Mouse (Mus musculus) left cerebral cortex, adult 2 months (tissue): ENCODE measurements around the gene Chrm5. TPM values are rescaled to one million over a fixed set of nuclear protein-coding genes. Genes with fewer than 3 reads are reported as not detected.
A peak's percentile ranks its signal among the peaks of the same experiment; 100 is the strongest.

Experiments used
- DNase-seq, 2 experiments: peaks; one replicate each; pipeline ENCODE4 v3.0.0; 2021 to 2022; ENCODE audit warnings: low spot score in 2 of 2, mixed read lengths in 1 of 2; ENCODE audit errors: extremely low spot score in 1 of 2
- H3K27ac ChIP-seq: fragments of 200-600 bp; 2 replicates; pipeline ENCODE4 v1.8.1; 2022
- H3K4me3 ChIP-seq: fragments of 200-600 bp; 2 replicates; pipeline ENCODE4 v1.8.1; 2022
- CTCF ChIP-seq: fragments of 200-600 bp; IDR thresholded peaks from 2 replicates; pipeline ENCODE4 v1.8.1; 2022; ENCODE audit warnings: antibody characterized with exemption, mild to moderate bottlenecking, moderate library complexity
- intact Hi-C: fragments of 180-260 bp; cut with DNase I; formaldehyde crosslinking; loops from one replicate; pipeline ENCODE4 v1.15.1; 2025
- total RNA-seq, 2 experiments: library from RNA; stranded (reverse); gene quantifications; 2 replicates each; pipeline ENCODE4 v1.2.3; 2021

The Chrm5 gene
- total RNA-seq, 2 experiments from 2014 or later = 1.7 to 2.5 TPM

GRCm38 (mm10) chr2:112497851-112498250 lies 17.3 kb upstream of the Chrm5 start:
- no peak for TF ChIP-seq CTCF
- Histone ChIP-seq H3K27ac (no peak overlapping the region), H3K4me3 (no peak overlapping the region)
- DNase-seq = no peak
- intact Hi-C loops = no loop called here

- Histone ChIP-seq H3K4me3 (peak overlapping the region; percentile 69), H3K27ac (peak overlapping the region; percentile 95)
- intact Hi-C loops = loop anchor here (2.0 to 5.0 kb wide), 2 partner anchors 39 to 231 kb away; partner anchors contain the start of genes Emc7 and Nop10
- no peak for TF ChIP-seq CTCF
- DNase-seq = no peak
These were observed 13.1 kb upstream of the Chrm5 start for GRCm38 (mm10) chr2:112493539-112494260.

- Histone ChIP-seq H3K27ac (peak within 1 kb of the TSS; percentile 95), H3K4me3 (peak within 1 kb of the TSS; percentile 69)
- DNase-seq = peak; percentile 85 to 86
- peak; percentile 19 for TF ChIP-seq CTCF
- intact Hi-C loops = loop anchor here (2.0 to 5.0 kb wide), 2 partner anchors 38 to 231 kb away; partner anchors contain the start of genes Emc7 and Nop10
These were observed 12.4 kb upstream of the Chrm5 start, which contains the start of gene Aven for GRCm38 (mm10) chr2:112492856-112493538. TSS of gene Aven (plus strand) at chr2:112492964.

GRCm38 (mm10) chr2:112492431-112492855 lies 11.9 kb upstream of the Chrm5 start:
- no peak for DNase-seq
- Histone ChIP-seq H3K27ac (peak overlapping the region; percentile 95), H3K4me3 (peak overlapping the region; percentile 69)
- intact Hi-C loops = loop anchor here (2.0 to 5.0 kb wide), 2 partner anchors 38 to 230 kb away; partner anchors contain the start of genes Emc7 and Nop10
- no peak for TF ChIP-seq CTCF

- no peak for DNase-seq
- no peak overlapping the region for H3K27ac ChIP-seq
- TF ChIP-seq CTCF = no peak
- H3K4me3 ChIP-seq = no peak overlapping the region
- intact Hi-C loops = loop anchor here (2.0 to 5.0 kb wide), 2 partner anchors 37 to 229 kb away; partner anchors contain the start of genes Emc7 and Nop10
These were observed 11.1 kb upstream of the Chrm5 start for GRCm38 (mm10) chr2:112491629-112492028.

- no peak overlapping the region for H3K27ac ChIP-seq
- no peak for TF ChIP-seq CTCF
- H3K4me3 ChIP-seq = no peak overlapping the region
- DNase-seq = no peak
- intact Hi-C loops = loop anchor here (5.0 kb wide), 1 partner anchor 228 kb away; the partner anchor contains the start of gene Nop10
These were observed 10.1 kb upstream of the Chrm5 start for GRCm38 (mm10) chr2:112490483-112491196.

- intact Hi-C loops = loop anchor here (5.0 kb wide), 4 partner anchors 38 to 288 kb away; partner anchors contain the start of genes Gm21985 and Slc12a6
- Histone ChIP-seq H3K27ac (no peak overlapping the region), H3K4me3 (no peak overlapping the region)
- no peak for TF ChIP-seq CTCF
- no peak for DNase-seq
These were observed 4.3 kb upstream of the Chrm5 start for GRCm38 (mm10) chr2:112484886-112485285.

GRCm38 (mm10) chr2:112483334-112483651 lies 2.7 kb upstream of the Chrm5 start:
- intact Hi-C loops = loop anchor here (5.0 kb wide), 4 partner anchors 36 to 286 kb away; partner anchors contain the start of genes Gm21985 and Slc12a6
- no peak for TF ChIP-seq CTCF
- Histone ChIP-seq H3K4me3 (no peak overlapping the region), H3K27ac (peak overlapping the region; percentile 9; the same call in 1 of the 2 replicates)
- DNase-seq = no peak

GRCm38 (mm10) chr2:112482533-112483333 lies 2.2 kb upstream of the Chrm5 start:
- Histone ChIP-seq H3K27ac (peak overlapping the region; percentile 9; the same call in 1 of the 2 replicates), H3K4me3 (no peak overlapping the region)
- TF ChIP-seq CTCF = no peak
- intact Hi-C loops = loop anchor here (5.0 kb wide), 4 partner anchors 35 to 285 kb away; partner anchors contain the start of genes Gm21985 and Slc12a6
- no peak for DNase-seq

- Histone ChIP-seq H3K4me3 (no peak overlapping the region), H3K27ac (no peak overlapping the region; the same call in 1 of the 2 replicates)
- no peak for DNase-seq
- intact Hi-C loops = loop anchor here (1.0 to 5.0 kb wide), 5 partner anchors 34 to 284 kb away; partner anchors contain the start of genes Gm21985, Katnbl1 and Slc12a6
- peak; percentile 48 for TF ChIP-seq CTCF
These were observed 995 bp upstream of the Chrm5 start for GRCm38 (mm10) chr2:112481564-112481963.
